Mouse (Mus musculus) hindbrain, embryonic 11.5 days (tissue): ENCODE results near the gene Ctbs. TPM values are rescaled to one million over a fixed set of nuclear protein-coding genes. Genes with fewer than 3 reads are reported as not detected.
A peak's percentile ranks its signal among the peaks of the same experiment; 100 is the strongest.

Source experiments
- ATAC-seq: fragments of 200-750 bp; cut with Nextera tagmentation; 2 replicates; pipeline ENCODE4 v1.8.0; 2017; ENCODE audit warnings: mild to moderate bottlenecking, moderate TSS enrichment, moderate library complexity; ENCODE audit not compliant: low FRiP score
- DNase-seq: peaks from one replicate; pipeline ENCODE4 v3.0.0-alpha.2; 2015; ENCODE audit warnings: low spot score
- H3K27ac ChIP-seq: fragments of 300-500 bp; sonication (generic); 2 replicates; pipeline ENCODE4 v1.5.1; 2014; ENCODE audit warnings: mild to moderate bottlenecking, low read depth, low read length
- H3K27me3 ChIP-seq: fragments of 300-500 bp; sonication (generic); 2 replicates; pipeline ENCODE4 v1.6.1; 2014; ENCODE audit warnings: mild to moderate bottlenecking, low read length, moderate library complexity, mixed read lengths; ENCODE audit not compliant: control insufficient read depth, insufficient read depth
- H3K36me3 ChIP-seq: fragments of 300-500 bp; sonication (generic); 2 replicates; pipeline ENCODE4 v1.6.1; 2014; ENCODE audit warnings: mild to moderate bottlenecking, low read length, moderate library complexity, mixed read lengths; ENCODE audit not compliant: control insufficient read depth, insufficient read depth
- H3K4me1 ChIP-seq: fragments of 300-500 bp; sonication (generic); replicated peaks from 2 replicates; pipeline ENCODE4 v1.6.1; 2014; ENCODE audit warnings: low read length, mixed read lengths; ENCODE audit not compliant: control insufficient read depth, insufficient read depth
- H3K4me2 ChIP-seq: fragments of 300-500 bp; sonication (generic); replicated peaks from 2 replicates; pipeline ENCODE4 v1.6.1; 2014; ENCODE audit warnings: mild to moderate bottlenecking, low read depth, low read length
- H3K4me3 ChIP-seq: fragments of 300-500 bp; sonication (generic); 2 replicates; pipeline ENCODE4 v1.5.1; 2014; ENCODE audit warnings: low read depth, low read length
- H3K9ac ChIP-seq: fragments of 300-500 bp; sonication (generic); 2 replicates; pipeline ENCODE4 v1.6.1; 2014; ENCODE audit warnings: low read depth, low read length
- H3K9me3 ChIP-seq: fragments of 300-500 bp; sonication (generic); 2 replicates; pipeline ENCODE4 v1.6.1; 2016; ENCODE audit warnings: low read length; ENCODE audit not compliant: control insufficient read depth
- WGBS: fragments of 180-500 bp; shearing (Covaris S2); extraction: QIAGEN DNeasy Blood & Tissue Kit; methylation state at CpG from one replicate; pipeline ENCODE4 v1.1.7; 2014; 5-methylcytosine and 5-hydroxymethylcytosine counted together
- polyA plus RNA-seq: library from polyadenylated mRNA; unstranded; fragments of >200 nt; fragmentation: Nextera tagmentation; extraction: Ambion mirVana; gene quantifications from 2 replicates; pipeline ENCODE4 v1.2.1, GENCODE M21; 2014

The Ctbs gene
- 6.7 and 8.8 TPM in 2 replicates for polyA plus RNA-seq

DNA sequence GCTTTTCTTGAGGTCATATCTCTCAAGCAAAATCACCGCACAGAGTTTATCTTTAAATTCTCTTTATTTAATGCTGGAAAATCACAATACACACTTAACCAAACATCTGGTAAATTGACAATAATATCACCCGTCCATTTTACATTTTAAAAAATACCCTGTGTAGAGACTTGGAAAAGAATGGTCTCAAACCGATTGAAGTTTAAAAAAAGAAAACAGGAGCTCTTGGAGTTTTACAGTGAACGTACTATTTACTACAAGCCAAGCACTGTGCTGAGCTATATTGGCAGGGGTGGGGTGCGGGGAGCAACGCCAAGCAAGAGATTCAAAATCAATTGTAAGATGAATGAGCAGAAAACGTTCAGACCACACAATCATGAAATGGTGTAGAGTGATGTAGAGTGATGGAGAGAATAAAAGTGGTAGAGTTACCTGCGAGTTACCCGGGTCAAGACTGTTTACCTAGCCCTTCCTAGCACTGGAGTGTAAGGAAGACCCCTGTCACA lies at the start of gene Ctbs:
Ctbs (plus strand) TSS at position 51 of the 506 bp plus-strand sequence.
- Histone ChIP-seq H3K4me2 (peak within 1 kb of the TSS; percentile 67), H3K27ac (peak within 1 kb of the TSS; percentile 31; the same call in 1 of the 2 replicates), H3K4me3 (peak within 1 kb of the TSS; percentile 45), H3K4me1 (no peaks in the 10 kb centered on the region; the same call in 1 of the 2 replicates), H3K27me3 (no peaks in the 10 kb centered on the region), H3K36me3 (no peaks in the 10 kb centered on the region), H3K9me3 (no peaks in the 10 kb centered on the region), H3K9ac (peak within 1 kb of the TSS; percentile 69)
- DNase-seq (no peak), ATAC-seq (no peak)
- 59% methylated on average over 9 of the region's 9 CpGs for WGBS

DNA sequence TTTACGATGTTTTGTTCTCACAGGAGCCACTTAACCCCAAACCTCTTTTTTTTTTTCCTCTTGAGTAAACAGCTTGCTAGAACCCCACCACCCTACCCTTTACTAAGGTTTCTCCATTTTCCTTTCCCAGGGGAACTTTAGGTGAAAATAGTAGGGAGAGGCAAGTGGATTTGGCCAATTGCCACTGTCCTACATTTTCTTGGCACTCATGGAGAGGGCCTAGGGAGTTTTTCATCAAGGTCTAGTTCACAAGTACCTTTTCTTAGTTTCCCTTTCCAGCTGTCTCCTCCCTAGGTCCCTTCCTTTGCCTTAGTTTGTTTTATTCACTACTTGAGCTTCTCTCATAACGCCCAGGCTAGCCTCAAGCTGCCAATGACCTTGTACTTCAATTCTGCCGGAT lies 45.8 kb upstream of the Ctbs start:
- ATAC-seq: no peak
- no peaks in the 10 kb centered on the region for H3K36me3 ChIP-seq
- H3K9ac ChIP-seq: peak overlapping the region; percentile 60
- H3K4me2 ChIP-seq: peak overlapping the region; percentile 69
- H3K9me3 ChIP-seq: peaks cover 2% of the 10 kb centered on the region; the same call in 1 of the 2 replicates
- H3K4me1 ChIP-seq: peaks cover 5% of the 10 kb centered on the region
- no peak overlapping the region for H3K27ac ChIP-seq
- no peaks in the 10 kb centered on the region for H3K27me3 ChIP-seq
- H3K4me3 ChIP-seq: peak overlapping the region; percentile 92
- DNase-seq: no peak
- WGBS: 57% methylated on average over 3 of the region's 3 CpGs

DNA sequence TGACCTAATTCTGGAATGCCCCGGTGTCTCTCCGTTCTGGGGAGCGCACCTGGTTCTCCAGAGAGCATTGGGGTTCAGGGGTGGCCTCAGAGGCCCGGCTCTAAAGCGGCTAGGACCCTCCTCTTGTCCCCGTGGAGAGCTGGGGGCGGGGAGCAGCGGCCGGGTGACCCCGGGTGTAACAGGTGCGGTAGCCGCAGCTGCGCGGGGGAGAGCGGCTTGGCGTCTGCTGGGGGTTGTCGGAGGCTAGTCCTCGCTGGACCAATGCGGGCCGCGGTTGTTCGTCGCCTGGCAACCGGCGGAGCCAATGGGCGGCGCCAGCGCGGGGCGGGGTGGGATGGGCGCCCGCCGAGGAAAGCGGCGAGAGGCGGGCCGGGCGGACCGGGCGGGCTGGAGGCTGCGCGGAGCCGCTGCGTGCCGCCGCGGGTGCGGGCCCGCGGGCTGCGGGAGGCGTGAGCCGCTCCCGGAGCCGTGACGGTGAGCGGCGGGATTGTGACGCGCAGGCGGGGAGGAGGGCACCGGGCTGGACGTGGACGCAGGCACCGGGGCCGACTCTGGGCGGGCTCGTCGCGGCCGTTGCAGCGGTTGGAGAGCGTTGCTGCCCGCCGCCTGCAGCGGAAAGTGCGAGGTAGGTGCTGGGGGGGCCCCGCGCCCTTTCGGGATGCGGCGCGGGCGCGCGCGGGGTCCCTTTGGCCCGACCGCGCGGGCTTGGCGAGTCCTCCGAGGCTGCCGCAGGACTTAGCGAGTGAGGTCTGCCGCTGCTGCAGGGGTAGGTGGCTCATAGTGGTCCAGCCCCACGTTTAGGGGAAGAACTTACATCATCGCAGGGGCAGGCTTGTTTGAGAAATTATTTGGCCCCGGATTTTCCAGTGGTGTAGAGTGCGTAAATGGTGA lies 45.0 kb upstream of the Ctbs start, which contains the start of gene Ssx2ip:
Ssx2ip (plus strand) TSS at position 332 of the 891 bp plus-strand sequence.
- Histone ChIP-seq H3K27ac (peak within 1 kb of the TSS; percentile 69), H3K9me3 (peaks cover 2% of the 10 kb centered on the region; the same call in 1 of the 2 replicates), H3K4me1 (peaks cover 5% of the 10 kb centered on the region), H3K9ac (peak within 1 kb of the TSS; percentile 90), H3K27me3 (no peaks in the 10 kb centered on the region), H3K4me2 (peak within 1 kb of the TSS; percentile 69), H3K4me3 (peak within 1 kb of the TSS; percentile 92), H3K36me3 (no peaks in the 10 kb centered on the region)
- DNase-seq: peak; percentile 99
- peak; percentile 99 for ATAC-seq
- WGBS: under 1% methylated on average over 83 of the region's 100 CpGs

DNA sequence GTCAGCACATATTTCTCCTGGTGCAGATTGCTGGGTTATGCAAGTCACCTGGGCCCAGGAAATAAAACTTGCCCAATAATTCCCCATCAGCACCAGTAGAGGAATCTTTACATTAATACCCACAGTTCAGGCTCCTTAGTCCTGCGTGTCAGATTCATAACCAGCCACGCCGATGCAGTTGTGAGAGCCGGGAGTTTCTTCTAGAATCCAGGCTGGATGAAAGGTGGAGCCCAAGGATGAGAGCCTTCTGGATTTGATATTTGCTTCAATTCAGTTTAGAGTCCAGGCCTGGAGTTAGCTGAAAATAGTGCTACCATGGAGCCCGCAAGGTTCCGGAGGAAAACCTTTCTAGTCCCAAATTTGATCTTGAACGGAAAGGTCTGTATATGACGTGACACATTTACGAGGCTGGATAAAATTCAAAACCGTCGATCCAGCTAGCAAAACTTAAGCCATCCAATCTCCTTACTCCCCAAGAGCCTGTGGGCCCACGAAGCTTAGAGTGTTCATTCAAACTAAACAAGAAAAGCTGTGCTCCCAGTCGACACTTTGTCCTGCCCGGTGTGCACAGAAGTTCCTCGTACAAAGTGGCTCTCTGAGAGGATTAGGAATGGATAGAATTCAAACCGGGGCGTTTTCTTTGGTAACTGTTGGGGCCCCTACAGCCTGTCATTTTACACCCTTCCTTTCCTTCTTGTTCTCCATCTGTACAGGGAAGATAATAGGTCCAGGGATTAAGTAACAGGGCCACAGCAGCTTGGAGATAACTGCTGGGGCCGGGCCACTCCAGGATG lies 44.2 kb upstream of the Ctbs start:
- Histone ChIP-seq H3K4me3 (peak overlapping the region; percentile 92), H3K27ac (peak overlapping the region; percentile 69; the same call in 1 of the 2 replicates), H3K4me2 (peak overlapping the region; percentile 69), H3K36me3 (no peaks in the 10 kb centered on the region), H3K4me1 (peaks cover 5% of the 10 kb centered on the region), H3K9me3 (peaks cover 2% of the 10 kb centered on the region; the same call in 1 of the 2 replicates), H3K9ac (peak overlapping the region; percentile 90), H3K27me3 (no peaks in the 10 kb centered on the region)
- peak; percentile 21 for DNase-seq
- ATAC-seq: no peak
- WGBS: 37% methylated on average over 18 of the region's 18 CpGs

DNA sequence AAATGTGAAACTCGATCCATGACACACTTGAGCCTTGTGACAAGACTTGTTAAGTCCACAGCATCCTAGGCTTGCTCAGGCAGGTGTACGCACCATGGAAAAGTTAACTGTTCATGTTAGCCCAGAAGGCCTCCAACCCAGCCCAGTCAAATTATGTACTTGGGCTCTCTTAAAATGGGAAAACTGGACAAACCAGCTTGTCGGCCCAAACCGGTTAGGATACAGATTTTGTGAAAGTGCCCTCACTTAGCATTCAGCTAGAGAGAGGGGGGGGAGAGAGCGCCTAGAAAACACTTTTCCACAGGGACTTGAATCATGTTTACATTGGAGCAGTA lies 43.6 kb upstream of the Ctbs start:
- Histone ChIP-seq H3K9ac (no peak overlapping the region), H3K4me1 (peaks cover 5% of the 10 kb centered on the region), H3K4me2 (peak overlapping the region; percentile 69), H3K9me3 (peaks cover 2% of the 10 kb centered on the region; the same call in 1 of the 2 replicates), H3K4me3 (peak overlapping the region; percentile 92), H3K27me3 (no peaks in the 10 kb centered on the region), H3K36me3 (no peaks in the 10 kb centered on the region), H3K27ac (no peak overlapping the region)
- ATAC-seq: no peak
- 59% methylated on average over 5 of the region's 5 CpGs for WGBS
- DNase-seq: peak; percentile 23

DNA sequence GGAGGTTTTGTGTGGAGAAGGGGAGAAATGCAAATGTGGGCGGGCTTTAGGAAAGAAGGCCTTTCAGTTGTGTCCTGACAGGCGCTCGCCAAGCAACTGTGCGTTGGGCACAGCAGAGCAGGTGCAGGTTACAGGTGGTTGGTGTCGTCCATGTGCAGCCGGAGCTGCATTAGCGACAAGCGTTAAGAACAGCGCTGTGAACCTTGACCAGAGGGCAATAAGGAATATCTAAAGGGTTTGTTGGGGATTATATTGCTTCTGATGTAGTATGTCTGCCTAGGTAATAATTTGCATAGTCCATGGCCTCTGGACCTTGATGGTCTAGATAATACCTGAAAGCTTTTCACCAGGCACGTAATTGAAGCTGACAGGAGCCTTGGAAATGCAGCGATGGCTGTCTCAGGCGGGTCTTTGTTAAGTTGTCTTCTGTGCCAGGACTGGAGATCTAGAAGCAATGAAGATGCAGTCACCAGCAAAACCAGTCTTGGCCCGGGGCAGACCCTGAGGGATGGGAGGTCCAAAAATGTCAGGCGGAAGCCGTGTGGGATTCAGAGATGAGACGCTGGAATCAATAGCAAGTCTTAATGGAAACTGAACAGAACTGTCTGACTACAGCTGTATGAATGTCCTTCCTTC lies 42.4 kb upstream of the Ctbs start:
- no peak for ATAC-seq
- H3K4me2 ChIP-seq: no peak overlapping the region
- 88% methylated on average over 16 of the region's 16 CpGs for WGBS

DNA sequence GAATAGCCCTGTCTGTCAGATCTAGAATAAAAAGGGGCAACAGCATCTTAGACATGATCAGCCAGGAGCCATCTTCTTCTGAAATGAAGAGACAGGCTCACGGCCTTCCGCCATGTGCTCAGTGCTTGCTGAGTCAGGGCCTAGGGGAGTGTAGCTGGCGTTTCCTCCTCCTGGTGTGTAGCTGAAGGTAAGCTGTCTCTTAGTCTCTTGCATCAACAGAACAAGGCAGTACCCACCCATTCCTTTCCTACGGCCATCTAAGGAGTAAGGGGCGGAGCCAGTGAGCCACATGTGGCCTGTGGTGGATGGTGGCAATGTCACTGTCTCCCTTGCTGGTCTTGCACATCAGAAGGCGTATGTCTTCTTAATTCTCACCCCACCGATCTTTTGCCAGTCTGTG lies 39.5 kb upstream of the Ctbs start:
- H3K4me1 ChIP-seq: peaks cover 5% of the 10 kb centered on the region
- H3K36me3 ChIP-seq: no peaks in the 10 kb centered on the region
- H3K27ac ChIP-seq: no peak overlapping the region
- no peaks in the 10 kb centered on the region for H3K27me3 ChIP-seq
- H3K4me2 ChIP-seq: no peak overlapping the region
- no peaks in the 10 kb centered on the region for H3K9me3 ChIP-seq
- WGBS: 84% methylated on average over 7 of the region's 7 CpGs
- H3K4me3 ChIP-seq: no peak overlapping the region
- DNase-seq (no peak), ATAC-seq (no peak)
- H3K9ac ChIP-seq: no peak overlapping the region

More for the DNA sequence above, 42.4 kb upstream of the Ctbs start:
- Histone ChIP-seq H3K4me1 (peaks cover 5% of the 10 kb centered on the region), H3K27me3 (no peaks in the 10 kb centered on the region), H3K4me3 (no peak overlapping the region), H3K9me3 (peaks cover 2% of the 10 kb centered on the region; the same call in 1 of the 2 replicates), H3K36me3 (no peaks in the 10 kb centered on the region), H3K27ac (no peak overlapping the region), H3K9ac (no peak overlapping the region)
- DNase-seq: no peak

DNA sequence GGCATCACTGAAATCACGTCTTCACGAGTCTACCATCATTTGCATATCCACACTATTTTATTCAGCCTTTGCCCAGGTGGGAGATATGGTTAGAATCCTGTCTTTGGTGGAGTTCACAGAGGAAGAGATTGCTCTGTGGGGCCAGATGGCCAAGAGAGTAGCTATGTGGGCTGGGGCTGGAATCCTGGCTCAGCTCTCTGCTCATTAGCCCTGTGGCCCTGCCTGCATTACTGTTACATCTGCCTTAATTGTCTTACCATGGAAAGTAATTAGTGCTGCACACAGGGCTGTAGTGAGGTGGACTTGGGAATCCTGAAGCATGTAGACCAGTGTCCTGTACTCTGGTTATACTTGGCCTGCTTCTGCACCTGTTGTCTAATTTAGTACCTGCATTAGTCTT lies 37.6 kb upstream of the Ctbs start:
- no peak overlapping the region for H3K4me3 ChIP-seq
- H3K27me3 ChIP-seq: no peaks in the 10 kb centered on the region
- H3K9ac ChIP-seq: no peak overlapping the region
- no peak overlapping the region for H3K27ac ChIP-seq
- H3K4me2 ChIP-seq: no peak overlapping the region
- ATAC-seq (no peak), DNase-seq (no peak)
- no peaks in the 10 kb centered on the region for H3K36me3 ChIP-seq
- H3K9me3 ChIP-seq: no peaks in the 10 kb centered on the region
- H3K4me1 ChIP-seq: no peaks in the 10 kb centered on the region; the same call in 1 of the 2 replicates
- WGBS: 92% methylated on average over 2 of the region's 2 CpGs
